Mouse (Mus musculus) mesoderm, embryonic 11.5 days (tissue): ENCODE results near the gene Gm14137.
A peak's percentile ranks its signal among the peaks of the same experiment; 100 is the strongest.

Source experiments
- DNase-seq: peaks from one replicate; pipeline ENCODE4 v3.0.0-alpha.2; 2012; ENCODE audit warnings: low read depth, low spot score

Gm14137 gene

DNA sequence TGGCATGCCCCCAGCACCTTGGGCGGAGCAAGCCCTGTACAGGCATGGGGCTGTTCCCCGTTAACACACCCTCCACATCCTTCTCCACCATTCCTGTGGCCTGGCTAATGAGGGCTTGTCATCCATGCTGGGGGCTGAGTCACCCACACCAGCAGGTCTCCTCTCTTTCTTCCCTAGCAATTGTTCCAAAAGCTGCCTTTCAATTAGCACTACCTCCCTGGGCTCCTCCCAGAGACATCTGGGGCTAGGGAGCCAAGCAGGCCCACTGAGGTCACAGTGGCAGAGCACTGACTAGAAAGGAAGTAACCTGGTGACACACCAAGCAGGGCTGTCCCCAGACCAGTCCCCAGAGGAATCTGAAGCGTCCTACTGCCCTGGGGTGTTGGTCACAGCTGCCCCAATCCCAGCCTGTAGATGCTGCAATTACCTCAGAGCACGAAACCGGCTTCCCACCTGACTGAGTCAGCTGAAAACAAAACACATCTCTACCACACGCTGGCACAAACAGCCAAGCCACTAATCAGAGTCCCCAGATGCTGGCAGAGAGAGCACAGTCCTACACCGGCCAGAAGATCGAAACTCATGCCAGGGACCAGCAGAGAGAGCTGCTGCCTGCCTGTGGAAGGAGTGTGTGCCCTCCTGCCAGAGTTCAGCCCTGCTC lies at the start of gene Gm14137:
Gene Gm14137 (plus strand): TSS at position 519 of the 661 bp plus-strand sequence.
- DNase-seq, result no peak

DNA sequence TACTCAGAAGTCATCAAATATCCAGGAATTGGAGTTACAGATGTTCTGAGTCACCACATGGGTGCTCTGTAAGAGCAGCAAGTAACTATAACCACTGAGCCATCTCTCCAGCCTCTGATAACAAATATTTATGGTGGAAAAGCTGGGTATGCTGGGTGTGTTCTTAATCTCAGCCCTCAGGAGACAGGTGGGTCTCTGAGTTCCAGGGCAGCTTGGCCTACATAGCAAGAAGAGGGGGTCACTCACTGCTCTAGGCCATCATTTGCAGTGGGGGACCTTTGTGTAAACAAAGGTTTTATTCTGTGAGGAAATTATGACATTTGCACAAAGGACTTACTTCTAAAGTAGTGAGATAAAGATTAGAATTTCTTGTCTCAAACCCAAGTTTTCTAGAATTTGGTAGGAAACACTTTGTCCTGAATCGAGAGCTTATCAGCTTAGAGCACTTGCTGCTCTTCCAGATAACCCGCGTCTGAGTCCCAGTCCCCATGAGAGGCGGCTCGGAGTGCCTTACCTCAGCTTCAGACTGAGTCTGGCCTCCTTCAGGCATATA lies 37.9 kb upstream of the Gm14137 start:
- DNase-seq, result no peak

DNA sequence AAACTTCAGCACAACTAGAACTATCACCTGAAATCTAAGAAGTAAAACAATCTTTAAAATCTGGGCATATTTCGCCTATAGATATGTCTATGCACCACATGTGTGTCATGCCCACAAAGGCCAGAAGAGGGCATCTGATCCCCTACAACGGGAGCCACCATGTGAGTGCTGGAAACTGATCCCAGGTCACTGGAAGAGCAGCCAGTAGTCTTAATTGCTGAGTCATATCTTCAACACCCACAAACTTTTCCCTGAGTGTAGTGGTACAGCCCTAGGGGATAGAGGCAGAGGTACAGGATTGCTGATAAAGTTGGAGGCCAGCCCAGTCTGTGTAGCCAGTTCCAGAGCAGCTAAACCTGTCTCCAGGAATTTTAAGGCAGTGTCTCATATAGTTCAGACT lies 29.1 kb upstream of the Gm14137 start:
- no peak for DNase-seq

DNA sequence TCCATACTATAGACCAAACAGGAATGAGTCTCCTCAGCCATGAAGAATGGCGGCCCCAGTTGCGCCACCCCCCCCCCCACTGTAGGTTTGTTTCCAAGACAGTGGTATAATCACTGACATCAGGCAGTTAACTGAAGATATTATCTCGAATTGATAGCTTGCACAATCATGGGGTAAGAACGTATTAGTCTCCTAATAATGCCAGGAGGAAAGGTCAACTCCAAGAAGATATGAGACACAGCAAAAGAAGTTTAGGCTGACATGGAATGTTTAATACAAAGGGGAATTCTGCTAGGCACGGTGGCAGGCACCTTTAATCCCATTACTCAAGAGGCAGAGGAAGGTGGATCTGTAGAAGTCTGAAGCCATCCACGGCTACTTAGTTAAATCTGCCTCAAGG lies 27.9 kb upstream of the Gm14137 start:
- no peak for DNase-seq

DNA sequence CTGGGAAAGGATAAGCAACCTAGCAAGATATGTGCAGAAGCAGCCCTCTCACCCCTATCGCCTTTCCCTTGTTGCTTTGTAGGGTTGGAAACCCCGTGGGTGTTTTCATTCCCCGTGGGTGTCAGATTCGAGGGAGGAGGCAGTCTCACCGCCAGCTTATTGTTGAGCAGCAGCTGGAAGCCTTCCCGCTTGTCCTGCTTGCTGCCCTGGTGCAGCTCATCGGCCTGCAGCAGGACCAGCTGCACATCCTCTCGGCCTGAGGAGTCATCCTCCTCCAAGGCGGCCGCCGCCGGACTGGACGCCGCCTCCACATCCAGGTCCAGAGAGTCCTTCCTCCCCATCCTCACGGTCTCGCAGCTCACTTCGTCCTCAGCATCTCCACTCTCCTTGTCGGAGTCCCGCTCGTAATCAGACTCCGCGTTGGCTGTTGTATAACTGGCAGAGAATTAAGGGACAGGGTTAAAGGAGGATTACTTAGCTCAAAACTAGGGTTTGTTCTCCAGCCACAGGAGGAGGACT lies 27.1 kb upstream of the Gm14137 start:
- DNase-seq, result no peak

DNA sequence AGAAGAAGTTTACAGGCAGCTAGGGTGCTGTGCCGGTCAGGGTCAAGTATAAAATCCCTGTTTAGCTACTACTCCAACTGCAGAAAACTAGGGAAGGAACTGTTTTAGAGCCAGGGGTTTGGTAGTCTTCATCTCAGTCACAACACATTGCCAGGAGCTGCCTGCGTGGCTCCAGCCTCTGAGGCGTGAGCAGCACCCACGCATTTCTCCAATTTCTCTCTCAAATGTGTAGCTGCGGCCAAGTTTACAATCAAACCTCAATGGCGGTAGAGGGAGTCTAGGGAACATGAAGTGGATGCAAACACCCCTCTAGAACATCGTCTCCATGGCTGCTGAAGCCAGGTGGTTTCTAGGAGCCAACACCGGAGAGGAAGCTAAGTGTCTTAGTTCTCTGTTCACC lies 26.5 kb upstream of the Gm14137 start:
- no peak for DNase-seq

DNA sequence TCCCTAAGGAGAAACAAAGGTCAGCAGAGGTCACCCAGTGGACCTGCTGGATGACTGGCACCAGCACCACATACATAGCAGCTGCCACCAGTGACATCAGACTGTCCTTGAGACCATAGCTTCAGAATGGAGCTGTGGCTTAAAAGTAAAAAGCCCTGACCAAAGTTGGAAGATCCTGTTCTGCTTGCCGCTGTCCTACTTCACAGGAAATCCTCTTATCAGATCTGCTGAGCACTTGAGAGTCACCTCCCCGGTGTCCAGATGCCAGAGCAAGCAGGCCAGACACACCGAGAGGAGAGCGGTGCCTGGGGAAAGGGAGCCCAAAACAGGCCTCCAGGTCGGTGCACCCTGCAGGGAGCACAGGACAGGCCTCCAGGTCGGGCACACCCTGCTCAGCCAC lies 22.1 kb upstream of the Gm14137 start:
- no peak for DNase-seq

DNA sequence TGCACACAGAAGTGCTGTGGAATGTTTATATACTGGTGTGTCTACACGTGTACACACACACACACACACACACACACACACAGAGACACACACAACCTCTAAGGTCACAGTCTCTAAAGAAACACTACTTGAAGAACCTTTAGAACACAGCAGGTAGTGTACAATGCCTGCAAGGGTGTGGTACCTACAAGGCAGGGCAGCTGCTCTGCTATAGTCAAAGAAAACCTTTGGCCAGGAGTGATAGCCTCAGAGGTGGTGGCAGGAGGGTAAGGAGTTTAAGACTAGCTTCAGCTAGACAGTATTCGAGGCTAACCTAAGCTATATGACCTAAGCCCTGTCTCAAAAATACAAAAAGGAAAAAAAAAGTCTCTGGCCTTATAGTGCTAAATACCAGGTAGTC lies 19.6 kb upstream of the Gm14137 start:
- no peak for DNase-seq

DNA sequence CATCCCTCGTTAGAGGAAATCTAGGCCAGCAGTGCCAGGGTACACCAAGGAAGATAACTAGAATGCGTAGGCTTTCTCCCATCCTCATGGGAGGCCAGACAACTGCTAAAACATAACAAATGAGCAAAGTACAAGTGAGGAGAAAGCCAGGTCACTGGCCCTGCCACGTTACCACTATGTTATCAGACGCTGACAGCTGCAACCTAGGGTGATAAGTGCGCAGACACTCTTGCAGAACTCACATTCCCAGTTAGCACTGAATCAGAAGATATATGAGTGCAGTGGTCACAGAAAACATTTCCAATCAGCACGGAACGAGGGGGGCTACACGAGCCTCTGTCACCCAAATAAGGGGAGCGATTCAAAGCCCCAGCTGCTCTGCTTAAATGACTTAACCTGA lies 18.9 kb upstream of the Gm14137 start:
- no peak for DNase-seq

DNA sequence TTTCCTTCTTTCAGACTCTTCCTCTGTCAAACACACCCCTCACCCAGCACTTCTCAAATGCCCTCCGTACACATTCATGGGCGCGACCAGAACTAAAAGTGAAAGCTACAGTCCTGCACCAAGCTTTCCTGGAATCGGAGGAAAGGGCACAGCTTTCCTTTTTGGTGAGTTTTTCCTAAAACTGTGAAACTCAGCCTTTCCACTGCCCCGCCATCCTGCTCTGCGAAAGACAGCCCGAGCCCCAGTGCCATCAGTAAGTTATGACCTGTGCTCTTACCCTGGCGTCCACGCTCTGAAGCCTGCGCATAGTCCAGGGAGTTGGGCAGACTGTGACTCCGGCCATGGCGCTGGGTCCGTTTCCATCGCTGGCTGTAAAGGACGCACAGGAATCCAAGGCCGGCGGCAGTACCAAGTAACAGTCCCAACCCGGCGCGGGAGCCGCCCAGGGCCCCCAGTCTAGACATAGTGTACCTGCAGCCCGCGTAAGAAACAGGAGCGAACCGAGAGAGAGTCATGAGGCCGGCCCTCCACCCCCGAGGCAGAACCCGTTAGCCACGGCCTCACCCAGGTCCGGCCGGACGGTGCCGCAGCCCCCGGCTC lies 18.1 kb upstream of the Gm14137 start:
- DNase-seq, result no peak

DNA sequence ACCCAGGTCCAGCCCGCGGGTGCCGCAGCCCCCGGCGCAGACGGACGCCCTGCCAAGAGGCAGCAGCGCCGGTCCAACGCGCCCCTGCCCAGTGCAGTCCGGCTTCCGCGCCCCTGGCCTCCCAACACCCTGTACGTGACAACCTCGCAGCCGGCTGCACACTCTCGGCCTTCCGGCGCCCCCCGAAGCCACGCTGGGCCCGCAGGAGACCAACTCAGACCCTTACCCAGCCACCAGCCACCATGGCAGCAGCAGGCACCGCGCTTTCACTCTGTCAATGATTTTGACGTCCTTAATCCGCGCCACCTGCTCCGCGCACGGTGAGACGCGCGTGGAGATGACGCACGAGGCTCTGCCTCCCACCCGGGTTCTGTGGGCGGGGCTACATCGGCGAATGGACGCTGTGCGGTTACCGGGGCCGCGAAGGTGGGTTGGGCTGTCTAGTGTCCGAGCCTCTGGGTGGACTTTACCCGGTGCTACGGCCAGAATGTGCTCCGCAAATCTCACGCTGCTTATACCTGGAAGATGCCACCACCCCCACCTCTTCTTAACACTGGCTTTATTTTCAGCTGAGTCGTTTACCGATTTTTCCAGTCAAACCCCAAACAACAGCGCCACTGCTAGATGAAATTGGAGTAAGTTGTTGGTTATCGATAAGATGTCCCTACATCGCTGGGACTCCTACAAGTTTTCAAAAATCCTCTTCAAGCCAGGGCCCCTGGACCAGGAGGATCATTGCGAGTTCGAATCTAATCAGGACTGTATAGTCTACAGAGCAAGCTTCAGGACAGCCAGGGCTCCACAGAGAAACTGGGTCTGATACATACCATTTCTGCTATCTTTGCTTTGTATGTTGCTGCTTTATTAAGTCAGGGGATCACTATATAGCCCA lies 17.4 kb upstream of the Gm14137 start, which contains the start of gene Rmdn3:
Gene Rmdn3 (minus strand): TSS at position 354 of the 892 bp plus-strand sequence.
- peak; percentile 96 for DNase-seq

DNA sequence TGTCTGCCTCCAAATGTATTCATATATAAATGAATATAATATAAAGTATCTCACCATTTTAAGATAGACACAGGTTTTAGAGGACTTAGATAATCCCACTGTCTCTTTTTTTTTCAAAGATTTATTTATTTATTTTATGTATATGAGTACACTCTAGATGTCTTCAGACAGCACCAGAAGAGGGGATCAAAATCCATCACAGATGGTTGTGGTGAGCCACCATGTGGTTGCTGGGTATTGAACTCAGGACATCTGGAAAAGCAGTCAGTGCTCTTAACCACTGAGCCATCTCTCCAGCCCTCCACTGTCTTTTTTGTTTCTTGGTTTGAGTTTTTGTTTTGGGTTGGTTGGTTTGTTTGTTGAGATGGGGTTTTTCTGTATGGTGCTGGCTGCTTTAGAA lies 16.5 kb upstream of the Gm14137 start:
- DNase-seq, result no peak

DNA sequence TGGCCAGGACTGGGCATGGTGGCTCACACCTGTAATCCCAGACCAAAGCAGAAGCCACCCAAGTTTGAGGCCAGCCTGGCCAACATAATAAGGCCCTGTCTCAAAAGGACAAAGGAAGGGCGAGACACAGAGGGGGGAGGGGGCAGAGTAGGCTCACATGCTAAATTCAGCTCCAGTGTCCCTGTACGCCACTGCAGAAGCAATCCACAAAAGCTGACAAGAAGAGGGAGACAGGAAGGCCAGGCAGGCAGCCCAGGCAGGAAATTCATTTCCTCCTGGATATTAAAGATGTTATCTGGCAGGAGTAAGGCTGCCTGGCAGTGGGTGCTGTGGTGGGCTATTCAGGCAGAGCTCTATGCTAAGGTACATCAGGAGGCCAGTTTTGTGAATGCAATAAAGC lies 13.1 kb upstream of the Gm14137 start:
- DNase-seq, result no peak

DNA sequence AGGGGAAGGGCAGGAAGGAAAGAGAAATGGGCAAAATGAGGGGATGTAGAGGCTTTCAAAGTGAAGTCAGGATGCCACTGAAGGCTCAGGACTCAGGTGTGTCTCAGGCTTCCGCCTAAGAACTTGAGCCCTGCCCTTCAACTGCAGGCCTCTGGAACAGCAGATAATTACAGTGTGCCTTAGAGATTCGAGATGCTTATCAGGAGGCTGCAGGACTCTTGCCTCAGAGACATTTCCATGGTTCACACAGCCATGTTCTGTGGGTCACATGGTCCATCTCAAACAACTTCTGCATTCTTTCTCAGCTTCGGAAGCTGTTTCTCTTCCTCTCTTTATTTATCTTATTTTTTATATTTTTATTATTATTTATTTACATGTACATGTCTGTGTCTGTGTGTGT lies 11.2 kb upstream of the Gm14137 start:
- no peak for DNase-seq

DNA sequence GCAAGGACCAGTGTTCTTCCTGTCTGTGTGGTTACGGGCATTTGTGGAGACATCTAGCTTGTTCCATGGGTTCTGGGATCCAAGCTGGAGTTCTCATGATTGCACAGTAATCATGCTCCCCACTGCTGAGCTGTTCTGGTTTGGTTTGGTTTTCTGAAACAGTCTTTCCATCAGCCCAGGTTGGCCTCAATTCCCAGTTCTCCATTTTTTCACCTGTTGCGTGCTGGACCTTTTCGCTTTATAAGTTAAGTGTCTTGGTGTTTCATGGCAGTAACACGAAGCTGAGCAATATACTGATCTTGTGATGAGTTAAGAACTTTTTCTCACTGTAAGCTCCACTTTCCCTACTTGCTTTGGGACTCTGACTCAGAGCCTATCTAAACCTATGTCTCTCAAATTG lies 10.3 kb upstream of the Gm14137 start:
- DNase-seq, result no peak

DNA sequence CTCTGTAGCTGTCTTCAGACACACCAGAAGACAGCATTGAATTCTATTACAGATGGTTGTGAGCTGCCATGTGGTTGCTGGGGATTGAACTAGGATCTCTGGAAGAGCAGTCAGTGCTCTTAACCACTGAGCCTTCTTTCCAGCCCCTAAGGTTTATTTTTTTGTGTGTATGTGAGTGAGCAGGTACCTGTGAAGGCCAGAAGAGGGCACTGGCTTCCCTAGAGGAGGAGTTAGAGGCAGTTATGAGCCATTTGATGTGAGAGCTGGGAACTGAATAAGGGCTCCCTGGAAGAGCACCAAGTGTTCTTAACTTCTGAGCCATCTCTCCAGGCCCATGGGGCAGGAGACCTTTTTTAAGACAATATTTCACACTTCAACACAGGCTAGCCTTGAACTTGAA lies 8.9 kb upstream of the Gm14137 start:
- no peak for DNase-seq

DNA sequence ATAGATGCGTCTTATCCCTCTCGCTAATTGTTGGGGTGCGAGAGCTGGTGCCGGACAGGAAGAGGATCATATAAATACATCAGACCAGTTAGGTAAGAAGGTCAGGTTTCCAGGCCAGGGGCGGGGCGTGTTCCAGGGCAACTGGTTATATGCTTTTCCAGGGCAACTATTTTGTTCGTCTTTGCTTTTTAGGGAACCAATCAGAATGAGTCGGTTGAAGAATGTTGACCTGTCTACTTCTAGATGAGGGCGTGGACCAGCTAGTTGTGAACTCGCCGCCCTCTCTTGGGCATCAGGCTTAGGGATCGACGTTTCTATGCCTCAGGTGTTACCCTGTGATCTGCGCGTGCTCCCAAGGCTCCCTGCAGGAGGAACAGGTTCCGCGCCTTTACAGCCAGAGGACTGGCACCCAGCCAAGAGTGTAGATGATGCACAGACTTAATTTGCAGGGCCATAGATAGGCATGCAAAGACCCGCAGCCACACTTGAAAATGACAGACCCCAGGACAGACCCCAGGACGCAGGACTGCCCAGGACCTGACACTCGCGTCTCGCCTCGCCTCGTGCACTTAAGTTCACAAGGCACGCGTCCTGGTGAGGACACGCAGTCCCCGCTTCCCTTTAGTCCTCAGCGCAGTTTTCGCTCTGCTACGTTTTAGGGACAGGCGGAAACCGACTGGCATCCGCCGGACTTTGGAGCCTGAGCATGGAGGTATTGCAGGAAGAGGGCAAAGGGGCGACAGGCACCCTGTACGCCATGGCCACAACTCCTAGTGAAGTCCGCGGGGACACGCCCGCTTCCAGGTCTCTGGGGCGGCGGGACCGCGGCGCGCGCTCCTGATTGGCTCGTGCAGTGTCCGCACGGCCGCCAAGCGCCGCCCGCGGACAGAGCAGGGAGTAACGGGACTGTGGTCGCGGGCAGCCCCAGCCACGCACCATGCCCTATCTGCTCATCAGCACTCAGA lies 7.1 kb upstream of the Gm14137 start, which contains the start of gene Gchfr:
Gene Gchfr (plus strand): TSS at position 873 of the 965 bp plus-strand sequence.
- DNase-seq, result peak; percentile 61

DNA sequence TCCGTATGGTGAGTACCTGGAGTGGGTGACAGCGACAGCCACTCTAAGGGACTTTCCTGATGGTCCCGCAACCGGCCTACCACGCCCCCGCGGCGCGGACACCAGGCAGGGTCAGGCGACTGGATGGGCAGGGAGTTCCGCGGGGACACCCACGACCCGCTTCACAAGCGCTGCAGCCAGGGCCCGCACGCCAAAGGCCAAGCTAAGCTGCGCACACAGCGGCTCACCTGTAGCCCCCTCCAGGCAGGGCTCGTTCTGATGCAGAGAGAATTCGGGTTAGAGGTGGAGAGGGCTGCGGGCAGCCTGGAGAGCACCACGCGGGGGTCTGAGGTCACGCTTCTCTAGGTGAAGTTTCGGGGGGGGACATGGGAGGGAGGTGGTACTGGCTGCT lies 6.4 kb upstream of the Gm14137 start:
- no peak for DNase-seq

DNA sequence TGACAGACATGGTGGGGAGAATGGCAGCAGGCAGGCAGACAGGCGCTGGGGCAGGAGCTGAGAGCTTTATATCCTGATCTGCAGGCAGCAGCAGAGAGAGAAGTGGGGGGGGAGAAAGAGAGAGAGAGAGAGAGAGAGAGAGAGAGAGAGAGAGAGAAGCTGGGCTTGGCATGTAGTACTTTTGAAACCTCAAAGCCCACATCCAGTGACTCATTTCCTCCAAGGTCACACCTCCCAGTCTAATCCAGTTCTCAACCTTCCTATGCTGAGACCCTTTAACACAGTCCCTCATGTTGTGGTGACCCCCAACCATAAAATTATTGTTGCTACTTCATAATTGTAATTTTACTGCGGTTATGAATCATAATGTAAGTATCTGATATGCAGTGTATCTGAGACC lies 4.0 kb upstream of the Gm14137 start:
- no peak for DNase-seq

DNA sequence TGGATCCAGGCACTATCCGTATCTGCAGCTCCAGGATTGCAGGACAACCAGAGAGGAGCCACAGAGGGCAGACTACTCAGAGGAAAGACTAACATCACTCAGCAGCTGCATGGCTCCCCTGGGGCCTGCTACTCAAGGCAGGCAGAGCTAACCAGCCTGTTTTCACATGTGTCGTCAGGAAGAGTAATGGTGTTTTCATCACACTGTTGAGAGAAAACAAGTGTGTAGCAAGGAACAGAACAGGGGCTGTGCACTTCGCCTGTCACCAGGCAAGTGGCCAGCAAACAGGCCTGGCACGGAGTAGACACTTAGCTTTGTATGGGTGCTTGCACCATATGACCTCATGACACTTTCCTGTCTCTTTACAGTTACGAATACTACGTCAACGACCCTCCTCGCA lies 2.7 kb upstream of the Gm14137 start:
- DNase-seq, result peak; percentile 72

DNA sequence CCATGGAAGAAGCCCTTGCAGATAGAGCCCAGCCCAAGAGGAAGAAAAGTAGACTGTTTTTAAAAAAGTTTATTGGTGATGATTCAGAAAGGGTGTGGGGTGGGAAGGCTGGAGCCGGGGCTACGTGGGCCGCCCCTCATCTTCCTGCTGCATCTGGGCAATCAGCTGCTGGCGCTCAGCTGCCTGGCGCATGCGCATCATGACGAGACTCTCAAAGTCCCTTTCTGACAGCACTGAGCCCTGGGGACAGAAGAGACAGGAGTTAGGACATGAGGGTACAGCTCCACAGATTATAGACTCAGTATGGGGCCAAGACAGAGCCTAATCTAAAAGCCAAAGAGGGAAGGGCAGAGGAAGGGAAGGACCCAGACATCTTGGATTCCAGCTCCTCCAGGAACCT lies 1.9 kb upstream of the Gm14137 start:
- no peak for DNase-seq
